Mouse (Mus musculus): ENCODE measurements around the gene Smim13. TPM values are rescaled to one million over a fixed set of nuclear protein-coding genes. Genes with fewer than 3 reads are reported as not detected.

Gene Smim13
- total RNA-seq, 1 experiment: 5.5 TPM

GRCm38 (mm10) chr13:41324631-41325030 lies 75.0 kb downstream of the Smim13 start:
- H3K9me3 ChIP-seq (ENCODE audit: control insufficient read depth, insufficient read depth, low read depth, low read length): no peaks in the 10 kb centered on the region
- no peak for DNase-seq (ENCODE audit: low read depth, low spot score)
- H3K36me3 ChIP-seq (ENCODE audit: control insufficient read depth, insufficient read depth, low read length, poor library complexity, severe bottlenecking): no peaks in the 10 kb centered on the region
- in situ Hi-C loops (cut with MboI; ENCODE audit: low sequenced_read_pairs in 2 of 2, unreplicated experiment in 2 of 2): no loop called here
- H3K9ac ChIP-seq (ENCODE audit: insufficient read depth, low read depth, low read length, poor library complexity, severe bottlenecking): no peak overlapping the region
- no peak overlapping the region for H3K27ac ChIP-seq (ENCODE audit: insufficient read depth, low read depth, low read length, poor library complexity, severe bottlenecking)
- no peak for TF ChIP-seq ZNF384 (IDR thresholded peaks at IDR 0.05; ENCODE audit: low read depth, low read length)
- no peak for TF ChIP-seq CHD2 (IDR thresholded peaks at IDR 0.05; ENCODE audit: low read depth, low read length)
- no peak for TF ChIP-seq ZC3H11A (IDR thresholded peaks at IDR 0.05; ENCODE audit: borderline replicate concordance, low read depth, low read length)
- TF ChIP-seq MAFK (IDR thresholded peaks at IDR 0.05; ENCODE audit: insufficient read depth, low read depth, low read length): no peak
- no peak for TF ChIP-seq HCFC1 (IDR thresholded peaks at IDR 0.05; ENCODE audit: borderline replicate concordance, insufficient read depth, low read length)
- no peak overlapping the region for H3K4me3 ChIP-seq (ENCODE audit: insufficient read depth in 1 of 2, low read depth in 1 of 2, low read length in 2 of 2, poor library complexity in 1 of 2, severe bottlenecking in 1 of 2)
- H3K4me1 ChIP-seq (ENCODE audit: control insufficient read depth in 2 of 2, insufficient read depth in 2 of 2, low read length in 2 of 2, poor library complexity in 1 of 2): no peaks in the 10 kb centered on the region

GRCm38 (mm10) chr13:41325346-41325745 lies 75.7 kb downstream of the Smim13 start:
- in situ Hi-C loops (cut with MboI; ENCODE audit: low sequenced_read_pairs in 2 of 2, unreplicated experiment in 2 of 2): no loop called here

GRCm38 (mm10) chr13:41326134-41326533 lies 76.5 kb downstream of the Smim13 start:
- no peak overlapping the region for H3K4me3 ChIP-seq (ENCODE audit: insufficient read depth in 1 of 2, low read depth in 1 of 2, low read length in 2 of 2, poor library complexity in 1 of 2, severe bottlenecking in 1 of 2)
- in situ Hi-C loops (cut with MboI; ENCODE audit: low sequenced_read_pairs in 2 of 2, unreplicated experiment in 2 of 2): no loop called here
- no peaks in the 10 kb centered on the region for H3K9me3 ChIP-seq (ENCODE audit: control insufficient read depth, insufficient read depth, low read depth, low read length)
- no peaks in the 10 kb centered on the region for H3K4me1 ChIP-seq (ENCODE audit: control insufficient read depth in 2 of 2, insufficient read depth in 2 of 2, low read length in 2 of 2, poor library complexity in 1 of 2)
- no peak overlapping the region for H3K9ac ChIP-seq (ENCODE audit: insufficient read depth, low read depth, low read length, poor library complexity, severe bottlenecking)
- TF ChIP-seq MAFK (IDR thresholded peaks at IDR 0.05; ENCODE audit: insufficient read depth, low read depth, low read length): no peak
- TF ChIP-seq ZNF384 (IDR thresholded peaks at IDR 0.05; ENCODE audit: low read depth, low read length): no peak
- TF ChIP-seq CHD2 (IDR thresholded peaks at IDR 0.05; ENCODE audit: low read depth, low read length): no peak
- TF ChIP-seq HCFC1 (IDR thresholded peaks at IDR 0.05; ENCODE audit: borderline replicate concordance, insufficient read depth, low read length): no peak
- no peak for TF ChIP-seq ZC3H11A (IDR thresholded peaks at IDR 0.05; ENCODE audit: borderline replicate concordance, low read depth, low read length)
- H3K27ac ChIP-seq (ENCODE audit: insufficient read depth, low read depth, low read length, poor library complexity, severe bottlenecking): no peak overlapping the region
- no peaks in the 10 kb centered on the region for H3K36me3 ChIP-seq (ENCODE audit: control insufficient read depth, insufficient read depth, low read length, poor library complexity, severe bottlenecking)
- no peak for DNase-seq (ENCODE audit: low read depth, low spot score)

More at GRCm38 (mm10) chr13:41325346-41325745, 75.7 kb downstream of the Smim13 start:
- Histone ChIP-seq H3K9ac (ENCODE audit: insufficient read depth, low read depth, low read length, poor library complexity, severe bottlenecking) (no peak overlapping the region), H3K4me3 (ENCODE audit: insufficient read depth in 1 of 2, low read depth in 1 of 2, low read length in 2 of 2, poor library complexity in 1 of 2, severe bottlenecking in 1 of 2) (no peak overlapping the region), H3K4me1 (ENCODE audit: control insufficient read depth in 2 of 2, insufficient read depth in 2 of 2, low read length in 2 of 2, poor library complexity in 1 of 2) (no peaks in the 10 kb centered on the region), H3K27ac (ENCODE audit: insufficient read depth, low read depth, low read length, poor library complexity, severe bottlenecking) (no peak overlapping the region), H3K9me3 (ENCODE audit: control insufficient read depth, insufficient read depth, low read depth, low read length) (no peaks in the 10 kb centered on the region), H3K36me3 (ENCODE audit: control insufficient read depth, insufficient read depth, low read length, poor library complexity, severe bottlenecking) (no peaks in the 10 kb centered on the region)
- TF ChIP-seq ZNF384 (IDR thresholded peaks at IDR 0.05; ENCODE audit: low read depth, low read length) (no peak), MAFK (IDR thresholded peaks at IDR 0.05; ENCODE audit: insufficient read depth, low read depth, low read length) (no peak), HCFC1 (IDR thresholded peaks at IDR 0.05; ENCODE audit: borderline replicate concordance, insufficient read depth, low read length) (no peak), ZC3H11A (IDR thresholded peaks at IDR 0.05; ENCODE audit: borderline replicate concordance, low read depth, low read length) (no peak), CHD2 (IDR thresholded peaks at IDR 0.05; ENCODE audit: low read depth, low read length) (no peak)
- DNase-seq (ENCODE audit: low read depth, low spot score): no peak

Other genes with a start within 250 kb of the Smim13 start
- 92.4 and 117 TPM in 2 replicates for gene Pak1ip1, start 248.8 kb upstream of the Smim13 start, total RNA-seq (2012; rRNA removed)
- gene Tmem14c, start 233.6 kb upstream of the Smim13 start, total RNA-seq (2012; rRNA removed): 123 and 134 TPM in 2 replicates
- 0.54 and 0.79 TPM in 2 replicates for gene Mak, start 170.1 kb upstream of the Smim13 start, total RNA-seq (2012; rRNA removed)
- 0.37 and 0.40 TPM in 2 replicates for gene Gcm2, start 138.8 kb upstream of the Smim13 start, total RNA-seq (2012; rRNA removed)
- gene Sycp2l, start 135.5 kb upstream of the Smim13 start, total RNA-seq (2012; rRNA removed): 0.85 and 2.0 TPM in 2 replicates
- gene Elovl2, start 29.4 kb upstream of the Smim13 start, total RNA-seq (2012; rRNA removed): 3.7 and 5.7 TPM in 2 replicates
- not detected in 2 replicates for gene Gm17364, start 24.1 kb downstream of the Smim13 start, total RNA-seq (2012; rRNA removed)
- gene Nedd9, start 237.5 kb downstream of the Smim13 start, total RNA-seq (2012; rRNA removed): 3.1 and 4.4 TPM in 2 replicates